Mouse (Mus musculus): ENCODE measurements around the gene Vamp5.
A peak's percentile ranks its signal among the peaks of the same experiment; 100 is the strongest.

The Vamp5 gene

GRCm38 (mm10) chr6:72380131-72380770 is at the start of gene Vamp5:
Gene Vamp5 (minus strand): TSS chr6:72380468.
- DNase-seq (ENCODE audit: extremely low read depth, low read depth, low spot score), result no peak

DNA sequence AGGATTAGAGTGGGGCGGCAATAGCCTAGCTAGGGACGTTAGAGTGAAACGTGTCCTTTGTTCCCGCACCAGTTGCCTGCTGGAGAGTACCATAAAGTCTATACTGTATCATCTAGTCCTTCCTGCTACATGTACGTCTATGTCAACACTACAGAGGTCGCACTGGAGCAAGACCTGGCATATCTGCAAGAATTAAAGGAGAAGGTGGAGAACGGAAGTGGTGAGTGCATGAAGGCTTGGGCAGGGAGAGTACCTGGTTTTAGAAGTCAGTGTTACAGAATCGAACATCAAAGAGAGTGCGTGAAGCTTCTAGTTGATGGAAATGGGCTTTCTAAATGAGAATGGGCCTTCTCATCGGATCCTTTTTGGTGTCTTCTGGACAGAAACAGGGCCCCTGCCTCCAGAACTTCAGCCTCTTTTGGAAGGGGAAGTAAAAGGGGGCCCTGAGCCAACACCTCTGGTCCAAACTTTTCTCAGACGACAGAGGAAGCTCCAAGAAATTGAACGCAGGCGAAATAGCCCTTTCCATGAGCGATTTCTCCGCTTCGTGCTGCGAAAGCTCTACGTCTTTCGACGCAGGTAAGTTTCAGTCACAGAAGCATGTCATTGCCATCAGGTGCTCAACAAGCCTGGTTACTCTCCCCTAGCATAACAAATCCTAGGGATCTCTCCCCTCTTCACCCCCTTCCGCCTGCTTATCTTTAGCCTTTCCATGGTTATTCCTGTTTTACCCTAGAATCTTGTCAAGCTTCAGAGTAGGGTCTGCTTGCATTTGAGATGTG is 49.0 kb upstream of the Vamp5 start:
- DNase-seq (ENCODE audit: extremely low read depth, low read depth, low spot score), result no peak

DNA sequence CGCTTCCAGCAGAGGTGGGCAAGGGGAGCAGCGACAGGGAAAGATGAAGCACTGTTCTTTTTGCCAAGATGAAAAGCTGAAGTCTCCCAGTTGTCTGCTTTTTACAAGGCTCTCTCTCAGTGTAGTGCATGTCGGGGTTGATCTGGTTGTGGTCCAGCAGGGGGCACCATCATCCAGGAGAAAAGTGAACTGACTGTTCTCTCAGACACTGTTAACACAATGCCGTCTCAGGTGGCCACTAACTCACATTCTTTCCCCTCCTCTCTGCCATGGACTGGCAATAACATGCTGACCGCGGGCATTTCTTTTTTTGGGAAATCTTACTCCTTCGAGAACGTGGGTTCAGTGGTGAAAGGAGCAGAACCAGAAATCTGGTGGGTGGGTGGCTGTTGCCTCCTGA is 47.8 kb upstream of the Vamp5 start:
- DNase-seq (ENCODE audit: extremely low read depth, low read depth, low spot score), result no peak

GRCm38 (mm10) chr6:72425646-72426045 is 45.4 kb upstream of the Vamp5 start:
- DNase-seq (ENCODE audit: extremely low read depth, low read depth, low spot score), result no peak

GRCm38 (mm10) chr6:72420901-72421300 is 40.6 kb upstream of the Vamp5 start:
- no peak for DNase-seq (ENCODE audit: extremely low read depth, low read depth, low spot score)

DNA sequence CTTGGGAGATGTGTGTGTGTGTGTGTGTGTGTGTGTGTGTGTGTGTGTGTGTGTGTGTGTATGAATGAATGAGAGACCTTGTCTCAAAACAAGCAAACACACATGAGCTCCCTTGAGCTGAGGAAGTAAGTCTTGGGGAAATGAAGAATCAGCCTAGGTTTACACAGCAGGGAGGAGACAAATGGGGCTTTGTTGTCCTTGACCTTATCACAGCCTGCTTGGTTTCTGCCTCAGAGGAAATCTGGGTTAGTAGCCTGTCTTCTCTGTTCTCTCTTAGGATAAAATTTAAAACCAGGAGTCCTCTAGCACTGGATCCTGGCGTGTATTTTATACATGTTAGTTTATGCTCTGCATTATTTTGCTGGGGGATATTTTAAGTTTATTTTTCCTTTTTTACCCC is 39.5 kb upstream of the Vamp5 start:
- DNase-seq (ENCODE audit: extremely low read depth, low read depth, low spot score), result no peak

DNA sequence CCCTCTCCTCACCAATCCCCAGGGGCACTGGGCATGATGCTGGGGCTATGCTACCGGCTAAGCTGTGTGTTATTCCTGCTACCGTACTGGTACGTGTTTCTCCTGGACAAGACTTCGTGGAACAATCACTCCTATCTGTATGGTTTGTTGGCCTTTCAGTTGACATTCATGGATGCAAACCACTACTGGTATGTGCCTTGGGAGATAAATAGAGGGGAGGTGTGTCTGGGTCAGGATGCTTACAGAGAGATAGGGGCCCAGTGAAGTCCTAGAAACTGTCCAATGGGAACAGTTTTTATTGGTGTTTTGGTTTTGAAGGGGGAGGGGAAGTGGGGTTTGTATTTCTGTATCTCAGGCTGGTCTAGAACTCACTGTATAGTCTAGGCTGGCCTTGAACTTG is 38.0 kb upstream of the Vamp5 start:
- no peak for DNase-seq (ENCODE audit: extremely low read depth, low read depth, low spot score)

DNA sequence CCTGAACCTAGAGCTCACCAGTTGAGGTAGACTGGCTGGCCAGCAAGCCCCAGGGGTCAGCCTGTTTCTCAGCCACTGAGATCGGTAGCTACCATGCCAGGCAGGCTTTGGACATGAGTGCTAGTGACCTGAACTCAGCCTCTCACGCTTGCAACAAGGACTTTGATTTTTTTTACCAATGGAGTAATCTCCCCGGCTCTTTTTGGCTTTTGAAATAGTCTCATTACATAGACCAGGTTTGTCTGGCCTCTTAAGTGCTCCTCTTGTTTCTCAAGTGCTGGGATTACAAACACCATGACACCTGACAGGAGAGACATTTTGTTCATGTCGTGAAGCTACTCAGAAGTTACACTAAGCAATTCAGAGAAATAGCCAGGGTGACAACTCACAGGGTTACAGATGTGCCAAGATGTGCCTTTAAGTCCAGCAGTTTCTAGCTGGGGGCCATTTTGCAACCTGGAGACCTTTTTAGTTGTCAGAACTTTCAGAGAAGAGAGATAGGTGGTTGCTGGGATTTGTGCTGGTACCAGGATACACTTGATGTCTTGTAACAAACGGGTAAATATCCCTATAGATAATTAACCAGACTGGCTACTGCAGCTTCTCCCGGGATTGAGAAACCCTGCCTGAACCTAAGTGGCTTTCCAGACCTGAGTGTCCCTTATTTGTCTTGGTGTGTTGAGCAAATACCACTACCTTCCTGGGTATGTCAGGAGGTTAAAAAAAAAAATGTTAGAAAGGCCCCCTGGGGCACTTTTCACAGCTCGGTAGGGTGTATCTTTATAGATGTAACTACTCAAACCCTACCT is 35.9 kb upstream of the Vamp5 start:
- DNase-seq (ENCODE audit: extremely low read depth, low read depth, low spot score), result peak; percentile 95

GRCm38 (mm10) chr6:72415181-72415580 is 34.9 kb upstream of the Vamp5 start:
- DNase-seq (ENCODE audit: extremely low read depth, low read depth, low spot score), result no peak

GRCm38 (mm10) chr6:72414076-72414756 is 33.9 kb upstream of the Vamp5 start, which contains the start of gene Ggcx:
Gene Ggcx (plus strand): TSS chr6:72414308.
- no peak for DNase-seq (ENCODE audit: extremely low read depth, low read depth, low spot score)

GRCm38 (mm10) chr6:72410518-72410917 is 30.2 kb upstream of the Vamp5 start:
- DNase-seq (ENCODE audit: extremely low read depth, low read depth, low spot score), result no peak

DNA sequence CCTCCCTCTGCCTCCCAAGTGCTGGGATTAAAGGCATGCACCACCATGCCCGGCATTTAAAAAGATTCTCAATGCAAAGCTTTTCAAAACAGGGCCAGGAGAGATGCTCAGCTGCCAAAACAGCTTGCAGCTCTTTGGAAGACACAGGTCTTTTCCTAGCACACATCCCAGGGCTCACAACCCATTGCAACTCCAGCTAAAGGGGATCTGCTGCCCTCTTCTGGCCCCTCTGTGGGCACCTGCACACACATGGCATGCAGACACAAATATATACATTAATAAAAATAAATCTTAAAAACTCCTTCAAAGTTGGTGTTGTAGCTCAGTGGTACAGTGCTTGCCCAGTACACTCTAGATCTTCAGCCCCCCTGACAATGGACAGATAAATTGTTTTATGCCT is 29.7 kb upstream of the Vamp5 start:
- DNase-seq (ENCODE audit: extremely low read depth, low read depth, low spot score), result no peak

- no peak for DNase-seq (ENCODE audit: extremely low read depth, low read depth, low spot score)
Measured at GRCm38 (mm10) chr6:72409567-72409966, 29.3 kb upstream of the Vamp5 start.

DNA sequence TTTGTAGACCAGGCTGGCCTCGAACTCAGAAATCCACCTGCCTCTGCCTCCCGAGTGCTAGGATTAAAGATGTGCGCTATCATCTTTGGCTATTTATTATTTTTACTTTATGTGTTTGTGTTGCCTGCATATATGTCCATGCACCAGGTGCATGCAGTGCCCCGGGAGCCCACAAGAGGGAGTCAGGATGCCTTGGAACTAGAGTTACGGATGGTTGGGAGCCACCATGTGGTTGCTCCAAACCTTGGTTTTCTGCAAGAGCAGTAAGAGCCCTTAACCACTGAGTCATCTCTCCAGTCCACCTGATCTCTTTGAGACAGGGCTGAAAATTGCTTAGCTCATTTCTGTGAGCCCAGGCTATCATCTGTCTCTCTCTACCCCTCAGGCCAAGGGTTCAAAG is 26.9 kb upstream of the Vamp5 start:
- DNase-seq (ENCODE audit: extremely low read depth, low read depth, low spot score), result no peak

GRCm38 (mm10) chr6:72405356-72405755 is 25.1 kb upstream of the Vamp5 start:
- DNase-seq (ENCODE audit: extremely low read depth, low read depth, low spot score), result no peak

DNA sequence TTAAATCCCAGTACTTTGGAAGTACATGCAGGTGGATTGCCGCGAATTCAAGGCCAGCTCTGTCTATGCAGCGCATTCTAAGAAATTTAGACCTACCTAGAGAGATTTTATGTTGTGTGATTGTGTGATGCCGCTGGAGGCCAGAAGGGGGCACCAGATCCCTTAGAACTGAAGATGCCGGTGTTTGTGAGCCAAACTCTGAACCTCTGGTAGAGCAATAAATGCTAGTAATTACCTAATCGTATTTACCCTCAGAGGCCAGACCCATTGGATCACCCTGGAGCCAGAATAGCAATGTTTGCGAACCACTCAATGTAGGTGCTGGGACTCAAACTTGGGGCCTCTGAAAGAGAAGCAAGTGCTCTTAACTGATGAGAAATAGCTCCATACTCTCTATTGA is 21.6 kb upstream of the Vamp5 start:
- no peak for DNase-seq (ENCODE audit: extremely low read depth, low read depth, low spot score)

DNA sequence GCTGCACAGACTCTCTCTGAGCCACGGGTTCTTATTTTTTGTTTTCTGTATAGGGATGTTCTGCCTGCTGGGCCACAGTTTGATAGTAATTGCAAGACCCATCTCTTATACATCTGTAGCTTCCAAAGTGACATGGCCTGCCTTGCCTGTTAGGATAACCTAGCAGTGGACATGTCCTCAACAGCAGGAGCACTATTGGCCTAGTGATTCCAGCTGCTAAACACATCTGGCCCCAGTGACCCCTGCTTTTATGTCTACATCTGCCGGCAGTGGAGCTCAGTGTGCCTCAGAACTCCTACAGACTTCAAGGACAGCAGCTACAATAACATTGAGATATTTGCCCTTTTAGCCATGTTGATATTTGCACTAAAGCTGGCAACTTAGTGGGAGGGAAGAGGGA is 19.7 kb upstream of the Vamp5 start:
- DNase-seq (ENCODE audit: extremely low read depth, low read depth, low spot score), result no peak

GRCm38 (mm10) chr6:72396837-72397251 is 16.6 kb upstream of the Vamp5 start:
- DNase-seq (ENCODE audit: extremely low read depth, low read depth, low spot score), result no peak

DNA sequence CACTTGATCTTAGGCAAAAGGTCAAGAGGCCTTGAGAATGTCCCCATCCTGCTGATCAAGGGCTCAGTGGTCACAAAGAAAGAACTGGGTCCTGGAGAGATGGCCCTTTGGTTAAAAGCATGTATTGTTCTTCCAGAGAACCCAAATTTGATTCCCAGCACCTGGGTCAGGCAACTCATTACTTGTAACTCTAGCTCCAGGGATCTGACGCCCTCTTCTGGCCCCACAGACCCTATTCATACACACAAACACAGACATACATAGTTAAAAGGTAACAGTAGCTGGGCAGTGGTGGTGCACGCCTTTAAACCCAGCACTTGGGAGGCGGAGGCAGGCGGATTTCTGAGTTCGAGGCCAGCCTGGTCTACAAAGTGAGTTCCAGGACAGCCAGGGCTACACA is 12.1 kb upstream of the Vamp5 start:
- DNase-seq (ENCODE audit: extremely low read depth, low read depth, low spot score), result no peak

- DNase-seq (ENCODE audit: extremely low read depth, low read depth, low spot score), result no peak
Measured at GRCm38 (mm10) chr6:72390795-72391521, 10.7 kb upstream of the Vamp5 start.

Data from fat pad, adult 2 months (tissue).